Mouse (Mus musculus) neural tube, embryonic 13.5 days (tissue): ENCODE data around the gene BC030867. TPM values are rescaled to one million over a fixed set of nuclear protein-coding genes. Genes with fewer than 3 reads are reported as not detected.
A peak's percentile ranks its signal among the peaks of the same experiment; 100 is the strongest.

Source experiments
- ATAC-seq: fragments of 200-750 bp; cut with Nextera tagmentation; 2 replicates; pipeline ENCODE4 v1.8.0; 2017; ENCODE audit warnings: low read depth, mild to moderate bottlenecking, moderate TSS enrichment, moderate library complexity
- H3K27ac ChIP-seq: fragments of 300-500 bp; sonication (generic); replicated peaks from 2 replicates; pipeline ENCODE4 v1.5.1; 2015; ENCODE audit warnings: moderate library complexity, mild to moderate bottlenecking, inconsistent platforms
- H3K27me3 ChIP-seq: fragments of 300-500 bp; sonication (generic); 2 replicates; pipeline ENCODE4 v1.6.1; 2015; ENCODE audit warnings: mild to moderate bottlenecking, inconsistent platforms
- H3K36me3 ChIP-seq: fragments of 300-500 bp; sonication (generic); 2 replicates; pipeline ENCODE4 v1.6.1; 2015; ENCODE audit warnings: mild to moderate bottlenecking, inconsistent platforms
- H3K4me1 ChIP-seq: fragments of 300-500 bp; sonication (generic); replicated peaks from 2 replicates; pipeline ENCODE4 v1.6.1; 2015; ENCODE audit warnings: inconsistent platforms
- H3K4me2 ChIP-seq: fragments of 300-500 bp; sonication (generic); 2 replicates; pipeline ENCODE4 v1.6.1; 2015; ENCODE audit warnings: inconsistent platforms, mild to moderate bottlenecking, moderate library complexity
- H3K4me3 ChIP-seq: fragments of 300-500 bp; sonication (generic); 2 replicates; pipeline ENCODE4 v1.5.1; 2015; ENCODE audit warnings: mild to moderate bottlenecking, inconsistent platforms
- H3K9ac ChIP-seq: fragments of 300-500 bp; sonication (generic); 2 replicates; pipeline ENCODE4 v1.6.1; 2015; ENCODE audit warnings: moderate library complexity, mild to moderate bottlenecking, inconsistent platforms
- H3K9me3 ChIP-seq: fragments of 300-500 bp; sonication (generic); 2 replicates; pipeline ENCODE4 v1.6.1; 2016; ENCODE audit warnings: inconsistent platforms
- WGBS: fragments of 180-500 bp; shearing (Covaris S2); methylation state at CpG from one replicate; pipeline ENCODE4 v1.1.7; 2015; 5-methylcytosine and 5-hydroxymethylcytosine counted together
- polyA plus RNA-seq: library from polyadenylated mRNA; unstranded; fragments of >200 nt; fragmentation: Nextera tagmentation; extraction: Ambion mirVana; gene quantifications from 2 replicates; pipeline ENCODE4 v1.2.1, GENCODE M21; 2015

Gene BC030867
- polyA plus RNA-seq, 1 experiment from 2014 or later, result 1.9 TPM

GRCm38 (mm10) chr11:102287485-102287884, 38.8 kb downstream of the BC030867 start:
- Histone ChIP-seq H3K4me2 (no peak overlapping the region), H3K4me3 (no peak overlapping the region), H3K9ac (no peak overlapping the region), H3K36me3 (peaks cover 54% of the 10 kb centered on the region), H3K9me3 (no peaks in the 10 kb centered on the region), H3K27ac (no peak overlapping the region), H3K4me1 (peaks cover 20% of the 10 kb centered on the region), H3K27me3 (no peaks in the 10 kb centered on the region)
- WGBS, result 92% methylated on average over 8 of the region's 8 CpGs
- no peak for ATAC-seq

- Histone ChIP-seq H3K4me2 (no peak overlapping the region), H3K9ac (no peak overlapping the region), H3K4me3 (no peak overlapping the region), H3K9me3 (no peaks in the 10 kb centered on the region), H3K27me3 (no peaks in the 10 kb centered on the region), H3K27ac (no peak overlapping the region), H3K36me3 (peaks cover 61% of the 10 kb centered on the region), H3K4me1 (peaks cover 20% of the 10 kb centered on the region)
- 82% methylated on average over 8 of the region's 8 CpGs for WGBS
- no peak for ATAC-seq
These were observed 39.5 kb downstream of the BC030867 start for GRCm38 (mm10) chr11:102288027-102288804.

GRCm38 (mm10) chr11:102288913-102289312, 40.2 kb downstream of the BC030867 start:
- Histone ChIP-seq H3K4me2 (no peak overlapping the region), H3K36me3 (peaks cover 68% of the 10 kb centered on the region), H3K27me3 (no peaks in the 10 kb centered on the region), H3K4me3 (no peak overlapping the region), H3K4me1 (peaks cover 23% of the 10 kb centered on the region), H3K9me3 (no peaks in the 10 kb centered on the region), H3K27ac (no peak overlapping the region), H3K9ac (no peak overlapping the region)
- WGBS, result 79% methylated on average over 2 of the region's 2 CpGs
- ATAC-seq, result no peak

GRCm38 (mm10) chr11:102289511-102290100, 40.9 kb downstream of the BC030867 start:
- Histone ChIP-seq H3K36me3 (peaks cover 74% of the 10 kb centered on the region), H3K4me2 (no peak overlapping the region), H3K4me1 (peaks cover 30% of the 10 kb centered on the region), H3K9me3 (no peaks in the 10 kb centered on the region), H3K27me3 (no peaks in the 10 kb centered on the region), H3K27ac (peak overlapping the region; percentile 18; the same call in 1 of the 2 replicates), H3K4me3 (no peak overlapping the region), H3K9ac (peak overlapping the region; percentile 31; the same call in 1 of the 2 replicates)
- ATAC-seq, result no peak
- WGBS, result 69% methylated on average over 6 of the region's 6 CpGs

- ATAC-seq, result no peak
- WGBS, result 86% methylated on average over 4 of the region's 4 CpGs
- no peak overlapping the region for H3K4me3 ChIP-seq
- H3K27ac ChIP-seq, result no peak overlapping the region
- peaks cover 35% of the 10 kb centered on the region for H3K4me1 ChIP-seq
- H3K27me3 ChIP-seq, result no peaks in the 10 kb centered on the region
- H3K9me3 ChIP-seq, result no peaks in the 10 kb centered on the region
- H3K36me3 ChIP-seq, result peaks cover 74% of the 10 kb centered on the region
- no peak overlapping the region for H3K4me2 ChIP-seq
- peak overlapping the region; percentile 12; the same call in 1 of the 2 replicates for H3K9ac ChIP-seq
These were observed 41.5 kb downstream of the BC030867 start for GRCm38 (mm10) chr11:102290141-102290540.

GRCm38 (mm10) chr11:102291051-102291535, 42.4 kb downstream of the BC030867 start:
- Histone ChIP-seq H3K9ac (peak overlapping the region; percentile 41; the same call in 1 of the 2 replicates), H3K27ac (no peak overlapping the region), H3K4me3 (no peak overlapping the region), H3K4me1 (peaks cover 32% of the 10 kb centered on the region), H3K4me2 (no peak overlapping the region), H3K27me3 (no peaks in the 10 kb centered on the region), H3K36me3 (peaks cover 74% of the 10 kb centered on the region), H3K9me3 (no peaks in the 10 kb centered on the region)
- no peak for ATAC-seq
- 82% methylated on average over 11 of the region's 11 CpGs for WGBS

GRCm38 (mm10) chr11:102293971-102294370, 45.3 kb downstream of the BC030867 start:
- H3K9ac ChIP-seq, result peak overlapping the region; percentile 97; the same call in 1 of the 2 replicates
- no peak overlapping the region for H3K27ac ChIP-seq
- WGBS, result 94% methylated on average over 13 of the region's 13 CpGs
- no peaks in the 10 kb centered on the region for H3K27me3 ChIP-seq
- H3K9me3 ChIP-seq, result no peaks in the 10 kb centered on the region
- peaks cover 54% of the 10 kb centered on the region for H3K36me3 ChIP-seq
- peaks cover 30% of the 10 kb centered on the region for H3K4me1 ChIP-seq
- no peak overlapping the region for H3K4me3 ChIP-seq
- ATAC-seq, result no peak
- H3K4me2 ChIP-seq, result peak overlapping the region; percentile 93

- Histone ChIP-seq H3K27ac (0 out of 2 replicates have a peak overlapping the region, but pooled peaks have one; percentile 98), H3K4me3 (peak overlapping the region; percentile 88), H3K27me3 (no peaks in the 10 kb centered on the region), H3K4me1 (peaks cover 30% of the 10 kb centered on the region), H3K4me2 (peak overlapping the region; percentile 93), H3K36me3 (peaks cover 50% of the 10 kb centered on the region), H3K9me3 (no peaks in the 10 kb centered on the region), H3K9ac (peak overlapping the region; percentile 97)
- ATAC-seq, result no peak
- 82% methylated on average over 5 of the region's 5 CpGs for WGBS
These were observed 45.7 kb downstream of the BC030867 start for GRCm38 (mm10) chr11:102294416-102294815.

GRCm38 (mm10) chr11:102294887-102295597, 46.4 kb downstream of the BC030867 start:
- Histone ChIP-seq H3K27me3 (no peaks in the 10 kb centered on the region), H3K36me3 (peaks cover 44% of the 10 kb centered on the region), H3K4me3 (peak overlapping the region; percentile 88), H3K4me1 (peaks cover 30% of the 10 kb centered on the region), H3K4me2 (peak overlapping the region; percentile 93), H3K9ac (peak overlapping the region; percentile 97), H3K27ac (peak overlapping the region; percentile 98), H3K9me3 (no peaks in the 10 kb centered on the region)
- WGBS, result 69% methylated on average over 12 of the region's 12 CpGs
- ATAC-seq, result peak; percentile 0; the same call in 1 of the 2 replicates

- H3K4me3 ChIP-seq, result peak overlapping the region; percentile 88
- H3K27ac ChIP-seq, result peak overlapping the region; percentile 98
- under 1% methylated on average over 39 of the region's 73 CpGs for WGBS
- H3K4me1 ChIP-seq, result peaks cover 30% of the 10 kb centered on the region
- H3K36me3 ChIP-seq, result peaks cover 36% of the 10 kb centered on the region
- H3K27me3 ChIP-seq, result no peaks in the 10 kb centered on the region
- peak overlapping the region; percentile 97 for H3K9ac ChIP-seq
- H3K9me3 ChIP-seq, result no peaks in the 10 kb centered on the region
- ATAC-seq, result peak; percentile 28
- H3K4me2 ChIP-seq, result peak overlapping the region; percentile 93
These were observed 47.2 kb downstream of the BC030867 start for GRCm38 (mm10) chr11:102295598-102296471.
